ENCODE assay signal across 10 mouse cellular contexts in the genomic region with DNA sequence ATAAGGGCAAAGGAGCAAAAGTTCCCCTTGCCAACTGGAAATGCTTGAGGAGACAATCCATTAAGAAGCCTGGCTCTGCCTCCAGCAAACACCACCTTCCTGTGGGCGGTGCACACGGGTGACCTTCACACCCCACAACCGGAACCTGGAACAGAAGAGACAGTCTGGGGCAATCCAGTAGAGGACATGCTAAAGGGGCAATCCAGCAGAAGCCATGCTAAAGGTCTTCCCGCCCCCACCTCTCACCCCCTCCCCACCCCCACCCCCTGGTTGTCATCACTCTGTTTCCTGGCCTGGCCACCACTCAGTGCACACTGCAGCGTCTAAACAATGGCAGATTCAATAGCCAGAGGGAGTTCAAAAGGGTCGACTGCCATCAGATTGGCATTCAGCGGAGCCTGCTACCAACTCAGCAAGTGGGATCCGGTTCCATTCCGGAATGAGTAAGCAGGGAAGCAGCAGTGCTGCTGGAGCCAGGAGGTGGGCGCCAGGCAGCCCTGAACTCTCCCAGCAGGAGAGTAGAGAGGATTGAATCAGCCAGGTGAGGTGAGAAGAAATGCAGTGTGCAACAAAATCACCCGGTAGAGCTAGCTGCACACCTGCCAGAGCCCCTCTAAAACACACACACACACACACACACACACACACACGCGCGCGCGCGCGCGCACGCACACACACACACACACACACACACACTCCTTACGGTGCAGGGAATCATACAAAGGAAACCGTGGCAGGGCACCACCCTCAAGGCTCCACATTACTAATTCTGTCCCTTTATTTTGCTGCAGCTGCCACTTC.
A peak's percentile ranks its signal among the peaks of the same experiment; 100 is the strongest.
DNase-seq lines count a peak whose midpoint lies in the region; ATAC-seq and TF ChIP-seq lines count a peak whose summit lies in the region.
"Had no signal": no experiment of that assay in that cellular context is flagged by ENCODE, and none has a peak within 500 bp of the region (broad histone marks: within the 10 kb centered on the region; RNA-seq: fewer than 3 reads in every experiment).

No protein-coding gene starts in this region.

- 0 out of 2 replicates have a peak, but pooled peaks cover 4% of the 10 kb centered on the region for H3K4me1 ChIP-seq in thymus, adult 2 months (replicated peaks; ENCODE audit: control insufficient read depth, insufficient read depth, low read length)
- H3K4me1 ChIP-seq in heart, embryonic 11.5 days (ENCODE audit: control insufficient read depth, insufficient read depth, low read length) = peaks cover 7% of the 10 kb centered on the region
- H3K4me1 ChIP-seq in kidney, embryonic 16.5 days (ENCODE audit: insufficient read depth, low read length) = peaks cover 16% of the 10 kb centered on the region
- H3K4me1 ChIP-seq in stomach, embryonic 16.5 days (ENCODE audit: control insufficient read depth, insufficient read depth, low read length) = peaks cover 3% of the 10 kb centered on the region; the same call in 1 of the 2 replicates

- no peak overlapping the region for H3K4me3 ChIP-seq in thymus, adult 2 months (ENCODE audit: control insufficient read depth, insufficient read depth, low read length)
- peak overlapping the region; percentile 24; the same call in 1 of the 2 replicates for H3K4me3 ChIP-seq in heart, embryonic 11.5 days (ENCODE audit: low read depth, low read length)
- H3K4me3 ChIP-seq in kidney, embryonic 16.5 days (ENCODE audit: low read length) = no peak overlapping the region
- 0 out of 2 replicates have a peak overlapping the region, but pooled peaks have one; percentile 5 for H3K4me3 ChIP-seq in stomach, embryonic 16.5 days (replicated peaks; ENCODE audit: low read length)
- H3K4me3 ChIP-seq: left cerebral cortex, adult 2 months had no signal

- peaks cover 3% of the 10 kb centered on the region; the same call in 1 of the 2 replicates for H3K9me3 ChIP-seq in heart, embryonic 11.5 days (replicated peaks; ENCODE audit: control insufficient read depth, low read length)
- peaks cover 10% of the 10 kb centered on the region; the same call in 1 of the 2 replicates for H3K9me3 ChIP-seq in kidney, embryonic 16.5 days (ENCODE audit: low read length)
- no peaks in the 10 kb centered on the region for H3K9me3 ChIP-seq in stomach, embryonic 16.5 days (replicated peaks; ENCODE audit: control insufficient read depth, low read length)

- H3K9ac ChIP-seq in heart, embryonic 11.5 days (ENCODE audit: low read depth, low read length) = no peak overlapping the region
- no peak overlapping the region for H3K9ac ChIP-seq in kidney, embryonic 16.5 days (replicated peaks; ENCODE audit: low read length)
- H3K9ac ChIP-seq in stomach, embryonic 16.5 days (ENCODE audit: low read length) = peak overlapping the region; percentile 55; the same call in 1 of the 2 replicates

- peak; percentile 33 for DNase-seq in thymus, postnatal 4 days
- no peak for DNase-seq in thymus, adult 2 months
- DNase-seq in lung, postnatal 14 days = peak; percentile 33
- no peak for DNase-seq in cerebellum, postnatal 4 days (ENCODE audit: low spot score in 2 of 2)
- DNase-seq in T-cell, adult 2 months (ENCODE audit: low spot score) = no peak

- no peak for TF ChIP-seq POLR2A in thymus, adult 2 months (IDR thresholded peaks at IDR 0.05; ENCODE audit: control insufficient read depth, extremely low read depth, insufficient read depth, low read length, poor library complexity)

- H3K27ac ChIP-seq in thymus, adult 2 months (ENCODE audit: control insufficient read depth, insufficient read depth, low read length) = no peak overlapping the region
- no peak overlapping the region for H3K27ac ChIP-seq in heart, embryonic 11.5 days (ENCODE audit: low read depth, low read length)
- H3K27ac ChIP-seq in kidney, embryonic 16.5 days (ENCODE audit: low read length) = peak overlapping the region; percentile 21; the same call in 1 of the 2 replicates
- H3K27ac ChIP-seq in stomach, embryonic 16.5 days (ENCODE audit: low read length) = no peak overlapping the region
- H3K27ac ChIP-seq: left cerebral cortex, adult 2 months had no signal

- ATAC-seq in heart, embryonic 11.5 days (replicated peaks; ENCODE audit: insufficient number of reproducible peaks, low FRiP score, low TSS enrichment) = peak; percentile 59; the same call in 1 of the 2 replicates
- ATAC-seq in kidney, embryonic 16.5 days (ENCODE audit: low FRiP score, low TSS enrichment) = peak; percentile 88
- ATAC-seq in stomach, embryonic 16.5 days (ENCODE audit: insufficient read depth, low FRiP score) = peak; percentile 34; the same call in 1 of the 2 replicates
- ATAC-seq: Patski had no signal

- TF ChIP-seq CTCF in thymus, adult 2 months (IDR thresholded peaks at IDR 0.05; ENCODE audit: borderline replicate concordance, control insufficient read depth, extremely low read depth, insufficient read depth, low read length, poor library complexity) = no peak

- peak overlapping the region; percentile 48 for H3K4me2 ChIP-seq in heart, embryonic 11.5 days
- H3K4me2 ChIP-seq in kidney, embryonic 16.5 days (replicated peaks; ENCODE audit: low read depth, low read length) = peak overlapping the region; percentile 32
- peak overlapping the region; percentile 42 for H3K4me2 ChIP-seq in stomach, embryonic 16.5 days (ENCODE audit: low read depth, low read length)

- H3K27me3 ChIP-seq in thymus, adult 2 months (ENCODE audit: control insufficient read depth, insufficient read depth, low read length) = no peaks in the 10 kb centered on the region
- H3K27me3 ChIP-seq in heart, embryonic 11.5 days (ENCODE audit: control insufficient read depth, insufficient read depth, low read length) = 0 out of 2 replicates have a peak, but pooled peaks cover 3% of the 10 kb centered on the region
- H3K27me3 ChIP-seq in kidney, embryonic 16.5 days (ENCODE audit: insufficient read depth, low read length) = no peaks in the 10 kb centered on the region
- no peaks in the 10 kb centered on the region for H3K27me3 ChIP-seq in stomach, embryonic 16.5 days (ENCODE audit: control insufficient read depth, insufficient read depth, low read length)
- H3K27me3 ChIP-seq: Patski had no signal

- WGBS in thymus, adult 2 months = 59% methylated on average over 22 of the region's 22 CpGs
- 32% methylated on average over 21 of the region's 22 CpGs for WGBS in heart, embryonic 11.5 days (ENCODE audit: insufficient replicate concordance)
- 16% methylated on average over 14 of the region's 22 CpGs for WGBS in kidney, embryonic 16.5 days
- 28% methylated on average over 22 of the region's 22 CpGs for WGBS in stomach, embryonic 16.5 days

- no peaks in the 10 kb centered on the region for H3K36me3 ChIP-seq in thymus, adult 2 months (ENCODE audit: control insufficient read depth, insufficient read depth, low read length)
- no peaks in the 10 kb centered on the region for H3K36me3 ChIP-seq in heart, embryonic 11.5 days (ENCODE audit: control insufficient read depth, insufficient read depth, low read length)
- no peaks in the 10 kb centered on the region for H3K36me3 ChIP-seq in kidney, embryonic 16.5 days (ENCODE audit: insufficient read depth, low read length)
- no peaks in the 10 kb centered on the region for H3K36me3 ChIP-seq in stomach, embryonic 16.5 days (ENCODE audit: control insufficient read depth, insufficient read depth, low read length)

Comparison
In these comparisons a context has a peak if more than half of its experiments do, and no peak if none do; other contexts are left out.
1. DNase-seq: peak in thymus, postnatal 4 days (single experiment) and lung, postnatal 14 days (single experiment); none in thymus, adult 2 months (single experiment), cerebellum, postnatal 4 days (0 of 2) and T-cell, adult 2 months (single experiment).
2. H3K4me3 ChIP-seq: peak in heart, embryonic 11.5 days (single experiment) and stomach, embryonic 16.5 days (single experiment); none in thymus, adult 2 months (single experiment) and kidney, embryonic 16.5 days (single experiment).
3. ATAC-seq: peak in every context shown above with its lines; median percentile 88 in kidney, embryonic 16.5 days; 59 in heart, embryonic 11.5 days; 34 in stomach, embryonic 16.5 days.
4. Peak in every context shown above with its lines, with median percentiles within 50 percentile points of each other: H3K4me2 ChIP-seq.